Comparison of ENCODE assay signal across 24 mouse cellular contexts in genomic region chr12:103457140-103457539, GRCm38 (mm10). TPM values are rescaled to one million over a fixed set of nuclear protein-coding genes. Genes with fewer than 3 reads are reported as not detected.
DNase-seq lines count a peak whose midpoint lies in the region; ATAC-seq and TF ChIP-seq lines count a peak whose summit lies in the region.
"Had no signal": no experiment of that assay in that cellular context is flagged by ENCODE, and none has a peak within 500 bp of the region (broad histone marks: within the 10 kb centered on the region; RNA-seq: fewer than 3 reads in every experiment).

Ifi27l2b (minus strand) TSS chr12:103457223.

- peak; percentile 96 for ATAC-seq in intestine, embryonic 15.5 days
- ATAC-seq in stomach, postnatal 0 days (ENCODE audit: low FRiP score, low TSS enrichment) = peak; percentile 97
- ATAC-seq: forebrain, embryonic 15.5 days; hindbrain, embryonic 16.5 days had no signal

- H3K27me3 ChIP-seq in intestine, embryonic 15.5 days (replicated peaks) = no peaks in the 10 kb centered on the region
- H3K27me3 ChIP-seq in small intestine, adult 2 months (ENCODE audit: control insufficient read depth, insufficient read depth, low read length) = no peaks in the 10 kb centered on the region
- H3K27me3 ChIP-seq in stomach, postnatal 0 days (ENCODE audit: control insufficient read depth, insufficient read depth, low read length) = no peaks in the 10 kb centered on the region
- H3K27me3 ChIP-seq: embryonic facial prominence, embryonic 12.5 days; forebrain, embryonic 15.5 days; hindbrain, embryonic 12.5 days had no signal

- H3K9me3 ChIP-seq in intestine, embryonic 15.5 days = no peaks in the 10 kb centered on the region
- no peaks in the 10 kb centered on the region for H3K9me3 ChIP-seq in stomach, postnatal 0 days (ENCODE audit: control insufficient read depth, low read length)
- H3K9me3 ChIP-seq: embryonic facial prominence, embryonic 12.5 days; forebrain, embryonic 15.5 days; hindbrain, embryonic 12.5 days had no signal

- peak; percentile 15 for DNase-seq in heart, adult 11 months
- DNase-seq in heart, postnatal 36 days = no peak
- peak; percentile 35 for DNase-seq in stomach, postnatal 0 days (ENCODE audit: low spot score)
- no peak for DNase-seq in right cerebral cortex, postnatal 25 days
- DNase-seq in neural tube, embryonic 10.5 days (ENCODE audit: extremely low spot score, low spot score) = no peak
- no peak for DNase-seq in thymus, postnatal 0 days (ENCODE audit: low spot score)
- DNase-seq: adrenal gland, postnatal 10 days; cerebellum, adult 11-12 months; cerebellum, adult 9-10 months; cerebellum, postnatal 25 days; gastrocnemius, postnatal 10 days; heart, adult 2 months had no signal

- WGBS in intestine, embryonic 15.5 days = 50% methylated on average over 3 of the region's 3 CpGs
- WGBS in small intestine, adult 2 months = 12% methylated on average over 3 of the region's 3 CpGs
- WGBS in stomach, postnatal 0 days = 46% methylated on average over 3 of the region's 3 CpGs

- TF ChIP-seq EP300 in stomach, postnatal 0 days (optimal IDR thresholded peaks at IDR 0.05) = no peak

- H3K4me2 ChIP-seq in intestine, embryonic 15.5 days (replicated peaks) = 0 out of 2 replicates have a peak within 1 kb of the TSS, but pooled peaks have one; percentile 17
- H3K4me2 ChIP-seq in stomach, postnatal 0 days (replicated peaks; ENCODE audit: low read depth) = no peak within 1 kb of the TSS
- H3K4me2 ChIP-seq: embryonic facial prominence, embryonic 12.5 days; forebrain, embryonic 15.5 days; heart, embryonic 11.5 days; hindbrain, embryonic 12.5 days had no signal

- no peaks in the 10 kb centered on the region for H3K36me3 ChIP-seq in intestine, embryonic 15.5 days
- peaks cover 5% of the 10 kb centered on the region; the same call in 1 of the 2 replicates for H3K36me3 ChIP-seq in small intestine, adult 2 months (ENCODE audit: control insufficient read depth, insufficient read depth, low read length)
- H3K36me3 ChIP-seq in stomach, postnatal 0 days (ENCODE audit: control insufficient read depth, insufficient read depth, low read length) = no peaks in the 10 kb centered on the region
- H3K36me3 ChIP-seq: embryonic facial prominence, embryonic 12.5 days; forebrain, embryonic 15.5 days; hindbrain, embryonic 12.5 days had no signal

- TF ChIP-seq CTCF in small intestine, adult 2 months (IDR thresholded peaks at IDR 0.05; ENCODE audit: extremely low read depth, insufficient read length, insufficient replicate concordance, low read depth, low read length) = no peak
- TF ChIP-seq CTCF in stomach, postnatal 0 days (IDR thresholded peaks at IDR 0.05; ENCODE audit: low read depth) = no peak

- no peak within 1 kb of the TSS for H3K4me3 ChIP-seq in intestine, embryonic 15.5 days (replicated peaks)
- peak within 1 kb of the TSS; percentile 56 for H3K4me3 ChIP-seq in small intestine, adult 2 months (ENCODE audit: low read depth, low read length)
- no peak within 1 kb of the TSS for H3K4me3 ChIP-seq in stomach, postnatal 0 days (ENCODE audit: low read depth, low read length)
- H3K4me3 ChIP-seq: embryonic facial prominence, embryonic 12.5 days; forebrain, embryonic 15.5 days; heart, adult 2 months; hindbrain, embryonic 12.5 days had no signal

- no peak within 1 kb of the TSS for H3K9ac ChIP-seq in intestine, embryonic 15.5 days
- no peak within 1 kb of the TSS for H3K9ac ChIP-seq in stomach, postnatal 0 days (ENCODE audit: low read length)
- H3K9ac ChIP-seq: embryonic facial prominence, embryonic 12.5 days; forebrain, embryonic 15.5 days; hindbrain, embryonic 12.5 days had no signal

- intact Hi-C loops in heart, postnatal 36 days (cut with DNase I) = no loop called here

- 0 out of 2 replicates have a peak, but pooled peaks cover 3% of the 10 kb centered on the region for H3K4me1 ChIP-seq in intestine, embryonic 15.5 days (replicated peaks)
- peaks cover 7% of the 10 kb centered on the region; the same call in 1 of the 2 replicates for H3K4me1 ChIP-seq in small intestine, adult 2 months (ENCODE audit: control insufficient read depth, insufficient read depth, insufficient read length, low read length)
- no peaks in the 10 kb centered on the region for H3K4me1 ChIP-seq in stomach, postnatal 0 days (replicated peaks; ENCODE audit: control insufficient read depth, insufficient read depth)
- H3K4me1 ChIP-seq: embryonic facial prominence, embryonic 12.5 days; forebrain, embryonic 15.5 days; hindbrain, embryonic 12.5 days had no signal

- H3K27ac ChIP-seq in intestine, embryonic 15.5 days = no peak within 1 kb of the TSS
- peak within 1 kb of the TSS; percentile 77 for H3K27ac ChIP-seq in small intestine, adult 2 months (ENCODE audit: insufficient read depth, low read depth, low read length)
- no peak within 1 kb of the TSS for H3K27ac ChIP-seq in stomach, postnatal 0 days (replicated peaks)
- H3K27ac ChIP-seq: embryonic facial prominence, embryonic 12.5 days; forebrain, embryonic 15.5 days; heart, adult 2 months; hindbrain, embryonic 12.5 days had no signal

- no peak for TF ChIP-seq POLR2A in small intestine, adult 2 months (IDR thresholded peaks at IDR 0.05; ENCODE audit: low read depth, low read length)

RNA-seq across cellular contexts. Expression of gene Ifi27l2b, which starts in this region (rescaled TPM):
- not detected for total RNA-seq in heart, postnatal 36 days (2021)
- 25.4 and 30.5 TPM in 2 replicates for polyA plus RNA-seq in intestine, embryonic 15.5 days (2015; fragmentation: Nextera tagmentation; extraction: Ambion mirVana)
- 652 and 1,447 TPM in 2 replicates for polyA plus RNA-seq in small intestine, adult 2 months (2012; rRNA removed)
- 17.3 and 19.4 TPM in 2 replicates for polyA plus RNA-seq in stomach, postnatal 0 days (2015; fragmentation: Nextera tagmentation; extraction: Ambion mirVana)
- polyA plus RNA-seq in thymus, postnatal 0 days (2015; fragmentation: Nextera tagmentation; extraction: Ambion mirVana) = 0.25 and 0.46 TPM in 2 replicates
- total RNA-seq: adrenal gland, postnatal 10 days; adrenal gland, postnatal 4 days; gastrocnemius, postnatal 10 days; gastrocnemius, postnatal 4 days; heart, adult 2 months had no signal
- polyA plus RNA-seq: brain, embryonic 14.5 days; embryonic facial prominence, embryonic 12.5 days; forebrain, embryonic 11.5 days; forebrain, embryonic 15.5 days; frontal cortex, adult 2 months; heart, embryonic 11.5 days; hindbrain, embryonic 12.5 days; hindbrain, embryonic 16.5 days had no signal

Comparison
In these comparisons a context has a peak if more than half of its experiments do, and no peak if none do; other contexts are left out.
1. RNA of gene Ifi27l2b (polyA plus RNA-seq): 652 to 1,447 TPM in small intestine, adult 2 months; 25.4 to 30.5 TPM in intestine, embryonic 15.5 days, 17.3 to 19.4 TPM in stomach, postnatal 0 days and 0.25 to 0.46 TPM in thymus, postnatal 0 days; every median in the first group is over 10 times any median in the second.
2. DNase-seq: peak in heart, adult 11 months (single experiment) and stomach, postnatal 0 days (single experiment); none in heart, postnatal 36 days (0 of 2), right cerebral cortex, postnatal 25 days (single experiment), neural tube, embryonic 10.5 days (single experiment) and thymus, postnatal 0 days (single experiment).